Mouse (Mus musculus) CH12.LX (cell line): Measurements from ENCODE around the gene Sec14l1.

ENCODE experiments used
- CHD1 ChIP-seq: IDR thresholded peaks from 2 replicates; pipeline ENCODE4 v1.6.1; 2012; ENCODE audit warnings: low read depth, low read length, improper control_type of control experiment, inconsistent platforms
- CHD2 ChIP-seq: IDR thresholded peaks from 2 replicates; pipeline ENCODE4 v1.6.1; 2011; ENCODE audit warnings: low read length, improper control_type of control experiment
- CTCF ChIP-seq, 2 experiments: IDR thresholded peaks in 1 of 2; conservative IDR thresholded peaks in 1 of 2; 2 replicates each; pipeline ENCODE4 v1.5.1; 2011 to 2012; ENCODE audit warnings: low read depth in 2 of 2, low read length in 2 of 2, improper control_type of control experiment in 1 of 2, inconsistent platforms in 1 of 2, mild to moderate bottlenecking in 1 of 2, moderate library complexity in 1 of 2
- ELF1 ChIP-seq: IDR thresholded peaks from 2 replicates; pipeline ENCODE4 v1.6.1; 2014; ENCODE audit warnings: low read depth, mild to moderate bottlenecking, inconsistent platforms, low read length, improper control_type of control experiment
- GABPA ChIP-seq: IDR thresholded peaks from 2 replicates; pipeline ENCODE4 v1.6.1; 2012; ENCODE audit warnings: low read depth, low read length, improper control_type of control experiment, inconsistent platforms; ENCODE audit not compliant: insufficient replicate concordance
- HCFC1 ChIP-seq: IDR thresholded peaks from 2 replicates; pipeline ENCODE4 v1.6.1; 2012; ENCODE audit warnings: low read depth, mild to moderate bottlenecking, inconsistent platforms, low read length, improper control_type of control experiment
- MAFK ChIP-seq: IDR thresholded peaks from 2 replicates; pipeline ENCODE4 v1.6.1; 2011; ENCODE audit warnings: low read length, improper control_type of control experiment; ENCODE audit not compliant: insufficient replicate concordance
- MAX ChIP-seq: IDR thresholded peaks from 2 replicates; pipeline ENCODE4 v1.6.1; 2011; ENCODE audit warnings: low read length, improper control_type of control experiment
- MYC ChIP-seq: IDR thresholded peaks from 2 replicates; pipeline ENCODE4 v1.6.1; 2011; ENCODE audit warnings: low read depth, mild to moderate bottlenecking, improper control_type of control experiment, low read length
- POLR2A ChIP-seq: IDR thresholded peaks from 2 replicates; pipeline ENCODE4 v1.6.1; 2011; ENCODE audit warnings: low read depth, mild to moderate bottlenecking, improper control_type of control experiment, low read length
- SMC3 ChIP-seq: IDR thresholded peaks from 2 replicates; pipeline ENCODE4 v1.6.1; 2011; ENCODE audit warnings: low read depth, low read length, improper control_type of control experiment
- ZC3H11A ChIP-seq: IDR thresholded peaks from 2 replicates; pipeline ENCODE4 v1.6.1; 2012; ENCODE audit warnings: low read depth, mild to moderate bottlenecking, inconsistent platforms, low read length, improper control_type of control experiment

- TF ChIP-seq ZC3H11A (no peak), CTCF (conservative IDR thresholded peaks at IDR 0.05 in 1 of 2, IDR thresholded peaks at IDR 0.05 in 1 of 2; ENCODE audit: low read depth in 2 of 2, low read length in 2 of 2) (0 out of 4 replicates have a peak, but pooled peaks of 1 of the 2 experiments have one; percentile 5), POLR2A (no peak), CHD2 (no peak), MAFK (no peak), HCFC1 (no peak), SMC3 (no peak), MYC (no peak), MAX (no peak), GABPA (no peak), ELF1 (no peak), CHD1 (no peak)
Observed at GRCm38 (mm10) chr11:117154088-117154815, 39.3 kb downstream of the Sec14l1 start.
